Mouse (Mus musculus) adrenal gland, adult 18-20 months (tissue): ENCODE measurements around the gene P3h3. TPM values are rescaled to one million over a fixed set of nuclear protein-coding genes. Genes with fewer than 3 reads are reported as not detected.

Source experiments
- total RNA-seq, 2 experiments: library from RNA; stranded (reverse); gene quantifications; 1 replicate in 1 of 2; 2 replicates in 1 of 2; pipeline ENCODE4 v1.2.3; 2021

P3h3 gene
- total RNA-seq, 2 experiments from 2014 or later, result 24.1 to 24.4 TPM

Other genes starting within 250 kb of the P3h3 start
- 1 to 10 TPM; 2.0 to 2.8 TPM for gene C1s2, start 221.7 kb downstream of the P3h3 start, total RNA-seq
- 100 to 1,000 TPM in 1 of 2 experiments, 10 to 100 TPM in 1; 92.9 to 108 TPM for gene Lpcat3, start 194.7 kb downstream of the P3h3 start, total RNA-seq
- gene Emg1, start 145.6 kb downstream of the P3h3 start, total RNA-seq, result 10 to 100 TPM; 81.0 to 86.4 TPM
- gene Phb2, start 145.4 kb downstream of the P3h3 start, total RNA-seq, result 100 to 1,000 TPM; 285 to 301 TPM
- gene Ptpn6, start 119.0 kb downstream of the P3h3 start, total RNA-seq, result 10 to 100 TPM in 1 of 2 experiments, 1 to 10 TPM in 1; 9.8 to 11.5 TPM
- gene Grcc10, start 116.4 kb downstream of the P3h3 start, total RNA-seq, result 100 to 1,000 TPM; 341 to 388 TPM
- not detected for gene Gm45234, start 101.7 kb downstream of the P3h3 start, total RNA-seq
- 10 to 100 TPM; 78.4 to 80.2 TPM for gene Atn1, start 101.2 kb downstream of the P3h3 start, total RNA-seq
- 10 to 100 TPM; 19.8 to 37.7 TPM for gene Eno2, start 88.1 kb downstream of the P3h3 start, total RNA-seq
- under 1 TPM in 1 of 2 experiments, not detected in 1; 0.90 TPM for gene Lrrc23, start 78.0 kb downstream of the P3h3 start, total RNA-seq
- 10 to 100 TPM; 17.3 to 18.9 TPM for gene Spsb2, start 49.1 kb downstream of the P3h3 start, total RNA-seq
- gene Tpi1, start 43.5 kb downstream of the P3h3 start, total RNA-seq, result 100 to 1,000 TPM; 383 to 517 TPM
- gene Usp5, start 28.3 kb downstream of the P3h3 start, total RNA-seq, result 100 to 1,000 TPM; 107 to 128 TPM
- 1 to 10 TPM in 1 of 2 experiments, under 1 TPM in 1; 0.77 to 2.7 TPM for gene Cdca3, start 28.2 kb downstream of the P3h3 start, total RNA-seq
- 1 to 10 TPM; 9.2 to 9.6 TPM for gene Gnb3, start 17.5 kb downstream of the P3h3 start, total RNA-seq
- 1 to 10 TPM in 1 of 2 experiments, under 1 TPM in 1; 0.76 to 1.8 TPM for gene Gpr162, start 6.2 kb upstream of the P3h3 start, total RNA-seq
- 1 to 10 TPM in 1 of 2 experiments, under 1 TPM in 1; 0.36 to 1.8 TPM for gene Cd4, start 30.5 kb upstream of the P3h3 start, total RNA-seq
- 1 to 10 TPM; 1.4 to 2.6 TPM for gene Lag3, start 54.0 kb upstream of the P3h3 start, total RNA-seq
- 100 to 1,000 TPM; 770 to 874 TPM for gene Ptms, start 62.4 kb upstream of the P3h3 start, total RNA-seq
- 100 to 1,000 TPM; 298 to 321 TPM for gene Mlf2, start 73.6 kb upstream of the P3h3 start, total RNA-seq
- 100 to 1,000 TPM; 112 to 141 TPM for gene Cops7a, start 107.8 kb upstream of the P3h3 start, total RNA-seq
- gene Pianp, start 138.9 kb upstream of the P3h3 start, total RNA-seq, result 1 to 10 TPM; 1.6 to 3.0 TPM
- 10 to 100 TPM; 56.0 to 56.1 TPM for gene Zfp384, start 151.4 kb upstream of the P3h3 start, total RNA-seq
- 10 to 100 TPM; 45.3 to 53.4 TPM for gene Ing4, start 182.0 kb upstream of the P3h3 start, total RNA-seq
- 1 to 10 TPM; 7.8 to 9.6 TPM for gene Acrbp, start 191.9 kb upstream of the P3h3 start, total RNA-seq
- gene Lpar5, start 210.2 kb upstream of the P3h3 start, total RNA-seq, result under 1 TPM; 0.40 to 0.93 TPM
- gene Chd4, start 238.2 kb upstream of the P3h3 start, total RNA-seq, result 100 to 1,000 TPM; 150 to 190 TPM